Mouse (Mus musculus) stomach, postnatal 0 days (tissue): ENCODE data around the gene Tbrg4. TPM values are rescaled to one million over a fixed set of nuclear protein-coding genes. Genes with fewer than 3 reads are reported as not detected.

Experiments used
- ATAC-seq: fragments of 200-750 bp; cut with Nextera tagmentation; 2 replicates; pipeline ENCODE4 v1.8.0; 2017; ENCODE audit not compliant: low FRiP score, low TSS enrichment
- DNase-seq: peaks from one replicate; pipeline ENCODE4 v3.0.0-alpha.2; 2016; ENCODE audit warnings: low spot score
- H3K27ac ChIP-seq: fragments of 300-500 bp; sonication (generic); replicated peaks from 2 replicates; pipeline ENCODE4 v1.5.1; 2014; ENCODE audit warnings: mild to moderate bottlenecking, control low read depth
- H3K27me3 ChIP-seq: fragments of 300-500 bp; sonication (generic); 2 replicates; pipeline ENCODE4 v1.6.1; 2014; ENCODE audit warnings: low read length; ENCODE audit not compliant: control insufficient read depth, insufficient read depth
- H3K36me3 ChIP-seq: fragments of 300-500 bp; sonication (generic); 2 replicates; pipeline ENCODE4 v1.6.1; 2014; ENCODE audit warnings: low read length, mixed read lengths; ENCODE audit not compliant: control insufficient read depth, insufficient read depth
- H3K4me1 ChIP-seq: fragments of 300-500 bp; sonication (generic); replicated peaks from 2 replicates; pipeline ENCODE4 v1.6.1; 2014; ENCODE audit warnings: antibody characterized with exemption; ENCODE audit not compliant: control insufficient read depth, insufficient read depth
- H3K4me2 ChIP-seq: fragments of 300-500 bp; sonication (generic); replicated peaks from 2 replicates; pipeline ENCODE4 v1.6.1; 2014; ENCODE audit warnings: low read depth, mild to moderate bottlenecking, control low read depth, moderate library complexity
- H3K4me3 ChIP-seq: fragments of 300-500 bp; sonication (generic); 2 replicates; pipeline ENCODE4 v1.5.1; 2014; ENCODE audit warnings: low read depth, low read length, control low read depth
- H3K9ac ChIP-seq: fragments of 300-500 bp; sonication (generic); 2 replicates; pipeline ENCODE4 v1.6.1; 2014; ENCODE audit warnings: mild to moderate bottlenecking, low read length, control low read depth, mixed read lengths
- H3K9me3 ChIP-seq: fragments of 300-500 bp; sonication (generic); 2 replicates; pipeline ENCODE4 v1.6.1; 2016; ENCODE audit warnings: low read length; ENCODE audit not compliant: control insufficient read depth
- CTCF ChIP-seq: IDR thresholded peaks from 2 replicates; pipeline ENCODE4 v1.5.1; 2016; ENCODE audit warnings: antibody characterized with exemption, low read depth, mild to moderate bottlenecking, moderate library complexity
- EP300 ChIP-seq: optimal IDR thresholded peaks from 2 replicates; pipeline ENCODE3; 2016; ENCODE audit warnings: antibody characterized with exemption
- WGBS: fragments of 180-500 bp; shearing (Covaris S2); extraction: QIAGEN DNeasy Blood & Tissue Kit; methylation state at CpG from one replicate; pipeline ENCODE4 v1.1.7; 2014; 5-methylcytosine and 5-hydroxymethylcytosine counted together
- polyA plus RNA-seq: library from polyadenylated mRNA; unstranded; fragments of >200 nt; fragmentation: Nextera tagmentation; extraction: Ambion mirVana; gene quantifications from 2 replicates; pipeline ENCODE4 v1.2.1, GENCODE M21; 2015

Gene Tbrg4
- polyA plus RNA-seq, 1 experiment from 2014 or later: 29.3 TPM

GRCm38 (mm10) chr11:6568584-6569409, 57.1 kb downstream of the Tbrg4 start:
- Histone ChIP-seq H3K4me3 (peak overlapping the region; percentile 4; the same call in 1 of the 2 replicates), H3K27me3 (no peaks in the 10 kb centered on the region), H3K4me2 (peak overlapping the region; percentile 18), H3K9me3 (no peaks in the 10 kb centered on the region), H3K36me3 (no peaks in the 10 kb centered on the region), H3K9ac (0 out of 2 replicates have a peak overlapping the region, but pooled peaks have one; percentile 35), H3K4me1 (no peaks in the 10 kb centered on the region), H3K27ac (peak overlapping the region; percentile 73)
- DNase-seq: no peak
- TF ChIP-seq EP300 (no peak), CTCF (peak; percentile 59)
- peak; percentile 59 for ATAC-seq
- 44% methylated on average over 11 of the region's 11 CpGs for WGBS

GRCm38 (mm10) chr11:6567951-6568350, 57.9 kb downstream of the Tbrg4 start:
- peak overlapping the region; percentile 63 for H3K27ac ChIP-seq
- H3K36me3 ChIP-seq: no peaks in the 10 kb centered on the region
- H3K4me2 ChIP-seq: no peak overlapping the region
- H3K9ac ChIP-seq: no peak overlapping the region
- WGBS: 81% methylated on average over 8 of the region's 8 CpGs
- no peaks in the 10 kb centered on the region for H3K4me1 ChIP-seq
- no peak for TF ChIP-seq EP300
- TF ChIP-seq CTCF: no peak
- ATAC-seq: no peak; the same call in 1 of the 2 replicates
- DNase-seq: no peak
- no peak overlapping the region for H3K4me3 ChIP-seq
- H3K27me3 ChIP-seq: no peaks in the 10 kb centered on the region
- no peaks in the 10 kb centered on the region for H3K9me3 ChIP-seq

DNA sequence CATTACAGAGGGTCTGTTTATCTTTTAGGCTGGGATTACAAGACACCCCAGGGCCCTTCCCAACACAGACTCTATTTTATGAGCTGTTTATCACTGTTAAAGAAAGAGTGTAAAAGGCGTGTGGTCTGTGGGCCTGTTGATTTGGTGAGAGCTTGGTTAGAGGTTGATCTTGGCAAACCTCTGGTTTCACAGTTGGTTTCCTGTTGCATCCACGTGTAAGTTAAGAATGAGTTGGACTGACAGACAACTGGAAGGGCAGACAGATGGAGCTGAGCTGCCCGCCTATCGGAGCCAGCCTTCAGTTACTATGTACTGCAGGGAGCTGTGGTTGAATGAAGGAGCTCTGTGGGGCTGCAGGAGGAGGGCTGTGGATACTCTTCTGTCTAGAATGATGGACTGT, 59.4 kb downstream of the Tbrg4 start:
- no peak for DNase-seq
- Histone ChIP-seq H3K27me3 (no peaks in the 10 kb centered on the region), H3K4me2 (no peak overlapping the region), H3K9me3 (no peaks in the 10 kb centered on the region), H3K36me3 (no peaks in the 10 kb centered on the region), H3K9ac (no peak overlapping the region), H3K4me1 (no peaks in the 10 kb centered on the region), H3K27ac (no peak overlapping the region), H3K4me3 (no peak overlapping the region)
- 84% methylated on average over 4 of the region's 4 CpGs for WGBS
- ATAC-seq: no peak
- TF ChIP-seq CTCF (no peak), EP300 (no peak)

Other genes starting within 250 kb of the Tbrg4 start
- 7.1 and 8.7 TPM in 2 replicates for gene Zmiz2, start 237.0 kb downstream of the Tbrg4 start, polyA plus RNA-seq
- 4,199 and 4,786 TPM in 2 replicates for gene Ppia, start 210.6 kb downstream of the Tbrg4 start, polyA plus RNA-seq
- 187 and 198 TPM in 2 replicates for gene H2afv, start 181.6 kb downstream of the Tbrg4 start, polyA plus RNA-seq
- gene Purb, start 150.2 kb downstream of the Tbrg4 start, polyA plus RNA-seq: 17.5 and 19.6 TPM in 2 replicates
- gene Myo1g, start 105.1 kb downstream of the Tbrg4 start, polyA plus RNA-seq: 0.77 and 0.85 TPM in 2 replicates
- 45.7 and 45.9 TPM in 2 replicates for gene Ccm2, start 79.2 kb downstream of the Tbrg4 start, polyA plus RNA-seq
- gene Nacad, start 20.0 kb downstream of the Tbrg4 start, polyA plus RNA-seq: 7.3 and 7.4 TPM in 2 replicates
- 2.6 and 5.3 TPM in 2 replicates for gene Wap, start 12.6 kb upstream of the Tbrg4 start, polyA plus RNA-seq
- 11.6 and 12.8 TPM in 2 replicates for gene Ramp3, start 32.5 kb upstream of the Tbrg4 start, polyA plus RNA-seq
- gene Gm11983, start 211.6 kb upstream of the Tbrg4 start, polyA plus RNA-seq: not detected in 2 replicates